Mouse (Mus musculus): Measurements from ENCODE around the gene Irf8. TPM values are rescaled to one million over a fixed set of nuclear protein-coding genes. Genes with fewer than 3 reads are reported as not detected.

The Irf8 gene
- total RNA-seq (2022), result 10 to 100 TPM in 2 of 4 experiments, 1 to 10 TPM in 2; 8.9 to 12.0 (median 10.7) TPM

DNA sequence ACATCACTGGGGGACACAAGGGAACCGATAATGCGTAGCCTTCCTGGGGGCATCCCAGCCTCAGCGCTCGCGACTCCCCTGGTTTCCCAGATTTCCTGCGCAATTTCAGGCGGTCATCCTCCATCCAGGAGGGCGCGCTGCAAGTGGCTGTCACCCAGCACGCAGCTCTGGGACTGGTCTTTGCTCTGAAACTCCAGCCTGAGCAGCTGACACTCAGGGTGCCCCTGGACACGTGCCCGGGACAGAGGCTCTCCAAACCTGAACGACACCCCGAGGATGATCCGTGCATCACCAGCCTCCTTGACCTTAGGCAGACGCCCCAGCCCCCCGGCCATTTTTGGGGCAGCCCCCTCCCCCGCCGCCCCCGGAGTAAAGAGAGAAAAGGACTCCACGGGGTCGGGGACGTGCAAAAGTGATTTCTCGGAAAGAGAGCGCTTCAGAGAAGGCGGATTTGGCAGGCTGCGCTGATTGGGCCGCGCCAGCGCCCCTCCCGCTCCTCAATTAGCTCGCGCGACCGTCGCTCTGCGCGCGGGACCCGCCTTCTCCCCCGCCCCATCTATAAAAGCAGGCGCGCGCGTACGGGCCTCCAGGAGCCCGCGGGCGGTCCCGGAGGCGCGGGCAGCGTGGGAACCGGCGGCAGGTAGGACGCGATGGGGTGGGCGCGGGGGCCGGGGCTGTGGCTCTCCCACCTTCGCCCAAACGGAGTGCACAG, at the start of gene Irf8:
Gene Irf8, plus strand, starts transcription at position 589 of the 712 bp plus-strand sequence.
- peak; percentile 82 to 89 for DNase-seq (ENCODE audit: low spot score in 2 of 2)

DNA sequence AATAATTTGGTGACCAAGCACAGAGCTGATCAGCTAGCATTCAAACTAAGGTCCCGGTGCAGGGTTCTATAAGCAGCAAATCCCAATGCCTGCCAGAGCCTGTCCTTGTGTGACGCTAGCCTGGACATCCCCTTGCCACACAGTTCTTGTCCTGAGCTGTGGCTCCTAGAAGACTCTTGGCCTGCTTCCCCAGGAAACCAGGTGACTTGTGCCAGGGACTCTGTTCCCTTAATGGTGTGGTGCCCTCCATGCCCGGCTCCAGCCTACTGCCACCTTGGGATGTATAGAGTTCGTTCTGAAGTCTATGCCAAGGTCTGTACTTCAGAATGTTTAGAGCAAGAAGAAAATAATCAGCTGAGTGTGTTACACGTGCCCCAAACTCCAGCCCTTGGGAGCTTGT, 49.6 kb upstream of the Irf8 start:
- no peak for DNase-seq (ENCODE audit: low spot score in 2 of 2)

DNA sequence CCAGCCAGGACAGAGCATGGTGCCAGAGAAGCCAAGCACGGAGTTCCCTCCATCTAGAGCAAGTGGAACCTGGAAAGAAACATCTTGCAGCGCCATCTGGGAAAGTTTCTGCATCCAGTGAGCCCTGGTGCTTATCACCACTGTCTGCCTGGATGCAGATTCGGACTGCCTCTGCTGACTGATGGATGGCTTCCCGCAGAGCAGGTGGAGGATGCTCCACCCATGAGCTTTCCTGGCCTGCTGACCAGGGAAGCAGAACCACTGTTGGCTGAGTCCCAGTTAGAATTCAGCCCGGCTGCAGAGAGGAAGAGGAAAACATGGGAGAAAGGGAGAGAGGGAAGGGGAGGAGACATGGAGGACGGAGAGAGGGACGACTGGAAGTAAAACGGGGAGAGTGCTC, 48.4 kb upstream of the Irf8 start:
- no peak for DNase-seq (ENCODE audit: low spot score in 2 of 2)

DNA sequence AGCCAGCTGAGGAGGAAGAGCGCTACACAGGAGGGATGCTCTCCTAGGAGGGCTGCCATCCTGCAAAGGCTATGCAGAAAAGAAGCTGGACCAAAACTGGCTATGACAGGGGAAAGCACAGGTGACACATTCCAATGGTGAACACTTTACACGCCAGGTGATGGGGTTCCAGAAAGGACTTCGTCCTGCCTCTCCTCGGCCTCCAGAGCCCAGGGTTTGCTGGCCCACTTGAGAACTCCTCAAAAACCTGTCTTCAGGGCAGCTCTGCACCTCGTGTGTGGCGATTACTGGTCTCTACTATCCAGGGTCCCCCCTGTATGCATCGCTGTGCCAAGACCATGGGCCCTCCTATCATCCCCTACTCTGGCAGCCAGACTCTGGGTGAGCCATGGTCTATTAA, 47.6 kb upstream of the Irf8 start:
- no peak for DNase-seq (ENCODE audit: low spot score in 2 of 2)

DNA sequence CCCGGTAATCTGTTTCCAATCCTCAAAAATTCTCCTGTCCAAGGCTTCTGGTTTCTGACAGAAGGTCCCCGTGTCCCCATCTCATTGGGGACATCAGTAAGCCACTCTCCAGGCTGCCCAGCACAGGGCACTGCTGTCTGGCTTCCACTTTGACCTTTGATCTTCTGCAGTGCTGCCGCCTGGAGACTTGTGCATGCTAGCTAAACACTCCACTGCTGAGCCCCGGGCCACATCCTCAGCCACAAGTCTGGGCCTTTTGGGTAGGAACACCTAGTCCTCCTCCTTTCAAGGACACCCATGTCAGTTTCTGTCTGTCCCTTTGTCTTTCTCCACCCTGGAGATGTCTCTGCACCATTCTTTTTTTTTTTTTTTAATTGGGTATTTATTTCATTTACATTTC, 43.2 kb upstream of the Irf8 start:
- DNase-seq (ENCODE audit: low spot score in 2 of 2), result no peak

DNA sequence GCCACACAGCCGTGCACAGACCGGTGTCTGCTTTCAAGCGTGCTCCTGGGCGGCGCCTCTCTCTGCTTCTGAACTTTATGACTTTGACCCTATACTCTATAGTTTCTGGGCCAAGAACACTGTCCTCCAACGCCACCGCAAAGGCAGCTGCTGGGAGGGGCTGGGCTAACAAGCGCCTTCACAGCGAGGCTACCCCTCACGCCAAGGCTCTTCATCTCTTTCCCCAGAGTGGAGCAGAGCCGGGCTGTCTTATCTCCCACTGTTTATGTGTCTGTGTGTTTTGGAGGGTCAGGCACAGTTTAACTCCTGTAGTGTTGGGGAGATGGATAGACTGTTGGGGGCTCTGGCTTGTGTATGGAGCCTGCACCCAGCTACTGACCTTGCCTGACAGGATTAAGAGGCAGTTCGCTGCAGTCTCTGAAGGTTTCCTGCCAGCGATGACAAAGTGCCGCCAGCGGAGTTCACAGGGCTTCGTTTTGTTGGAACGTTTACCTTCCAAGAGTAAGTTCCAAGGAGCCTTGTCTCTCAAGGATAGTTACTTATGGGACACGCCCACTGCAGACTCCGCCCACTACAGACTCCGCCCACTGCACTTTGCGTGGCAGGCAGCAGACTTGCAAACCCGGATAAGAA, 42.2 kb upstream of the Irf8 start:
- DNase-seq (ENCODE audit: low spot score in 2 of 2), result peak in 1 of 2 experiments; percentile 49

DNA sequence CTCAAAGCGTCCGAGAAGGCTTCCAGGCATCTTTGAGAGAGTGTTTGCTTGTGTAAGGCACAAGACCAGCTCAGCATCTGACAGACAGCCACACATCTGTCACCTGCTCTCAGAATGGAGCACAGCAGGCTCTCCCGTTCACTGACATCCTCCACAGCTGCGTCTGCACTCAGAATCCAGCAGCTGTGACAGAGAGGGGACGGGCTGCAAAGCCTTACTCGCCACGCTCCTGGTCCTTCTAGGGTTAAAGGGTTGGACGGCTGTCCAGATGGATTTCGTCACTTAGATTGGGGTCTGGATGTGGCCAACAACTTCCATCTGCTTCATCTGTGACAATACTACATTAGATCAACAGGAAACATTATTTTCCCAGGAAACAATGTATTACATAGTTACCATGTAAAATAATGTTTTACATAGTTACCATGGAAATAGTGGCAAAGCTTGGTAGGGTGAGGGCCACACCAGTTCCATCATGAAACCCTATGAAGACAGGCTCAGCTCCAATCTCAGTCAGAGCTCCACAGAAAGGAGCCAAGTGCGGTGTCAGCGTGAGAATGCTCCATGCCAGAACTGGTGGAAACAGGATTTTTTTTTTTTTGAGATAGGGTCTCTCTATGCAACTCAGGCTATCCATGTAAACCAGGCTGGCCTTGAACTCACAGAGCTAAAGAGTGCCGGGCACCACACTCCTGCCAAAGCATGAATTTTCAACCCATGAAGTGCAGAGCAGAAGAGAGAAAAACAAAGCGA, 39.6 kb upstream of the Irf8 start:
- DNase-seq (ENCODE audit: low spot score in 2 of 2), result no peak

DNA sequence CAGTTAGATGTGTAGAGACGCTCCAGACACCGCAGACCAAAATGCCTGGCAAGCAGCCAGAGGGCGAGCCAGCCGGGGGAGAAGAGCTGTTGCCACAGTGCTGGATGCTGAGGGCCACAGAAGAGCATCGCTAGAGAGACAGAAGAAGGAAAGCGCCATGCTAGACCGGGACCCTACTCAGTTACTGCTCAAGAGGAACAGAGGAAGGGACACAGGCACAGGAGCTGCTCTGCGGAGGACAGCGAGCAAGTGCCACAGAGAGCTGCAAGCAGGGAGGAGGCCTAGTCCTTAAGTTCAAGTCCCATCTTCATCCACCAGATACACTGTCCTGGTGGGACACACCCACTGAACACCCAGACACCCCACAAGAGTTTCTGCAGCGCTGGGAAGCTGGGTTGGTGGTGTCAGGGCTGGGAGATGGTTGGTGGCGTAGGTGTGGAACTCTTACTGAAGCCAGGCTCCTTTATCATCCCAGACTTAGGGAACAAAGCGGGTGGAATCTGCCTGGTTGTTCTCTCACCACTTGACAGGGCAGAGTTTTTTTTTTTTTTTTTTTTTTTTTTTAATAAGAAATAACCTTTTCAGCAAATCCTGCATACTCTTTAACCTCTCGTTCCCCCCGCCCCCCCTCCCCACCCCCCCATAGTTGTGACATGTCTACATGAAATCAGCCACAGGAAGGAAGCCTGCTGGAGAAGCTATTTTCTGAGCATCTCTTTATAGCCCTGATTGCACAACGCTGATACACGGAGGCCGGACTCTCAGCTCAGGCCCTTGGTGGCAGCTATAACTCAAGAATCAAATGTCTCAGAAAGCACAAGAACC, 38.8 kb upstream of the Irf8 start:
- DNase-seq (ENCODE audit: low spot score in 2 of 2), result no peak

DNA sequence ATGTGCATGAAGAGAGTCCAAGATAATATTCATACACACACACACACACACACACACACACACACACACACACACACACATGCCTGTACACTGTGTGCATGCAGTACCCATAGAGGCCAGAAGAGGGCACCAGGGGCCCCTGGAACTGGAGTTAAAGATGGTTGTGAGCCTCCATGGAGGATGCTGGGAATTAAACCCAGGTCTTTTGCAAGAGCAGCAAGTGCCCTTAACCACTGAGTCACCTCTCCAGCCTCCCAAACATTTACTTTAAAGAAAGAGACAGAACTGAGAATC, 38.2 kb upstream of the Irf8 start:
- no peak for DNase-seq (ENCODE audit: low spot score in 2 of 2)

DNA sequence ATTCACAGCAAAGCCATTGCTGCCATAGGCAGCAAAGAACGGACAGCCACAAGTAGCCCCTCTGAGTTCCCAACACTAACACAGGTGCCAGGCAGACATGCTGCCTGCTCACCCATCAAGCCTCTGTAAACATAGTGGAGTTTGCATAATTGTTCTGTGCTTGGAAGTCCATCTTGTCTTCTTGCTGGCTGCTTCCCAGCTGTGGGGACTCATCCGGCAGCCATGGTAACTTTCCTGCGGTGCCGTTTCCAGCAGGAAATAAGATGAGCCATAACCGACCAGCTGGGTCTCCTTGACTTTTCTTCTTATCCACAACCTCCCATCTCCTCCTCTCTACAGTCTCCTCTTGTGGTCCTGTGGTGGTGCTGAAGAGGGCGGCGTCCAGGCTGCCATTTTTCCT, 37.7 kb upstream of the Irf8 start:
- DNase-seq (ENCODE audit: low spot score in 2 of 2), result no peak

DNA sequence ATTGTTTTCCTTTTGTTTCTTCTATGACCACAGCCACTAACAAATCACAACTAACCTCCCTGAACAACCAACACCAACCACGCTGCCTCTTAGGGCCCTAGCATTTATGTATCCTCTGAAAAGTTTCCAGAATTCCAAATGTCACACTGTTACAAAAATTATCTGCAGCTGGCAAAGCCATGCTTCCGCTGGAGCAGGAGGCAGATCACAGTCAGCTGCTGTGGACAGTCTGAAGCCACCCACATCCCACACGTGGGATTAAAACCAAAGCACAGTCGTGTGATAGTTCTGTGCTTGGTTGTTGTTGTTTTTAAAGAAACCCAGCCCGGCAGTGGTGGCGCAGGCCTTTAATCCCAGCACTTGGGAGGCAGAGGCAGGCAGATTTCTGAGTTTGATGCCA, 37.1 kb upstream of the Irf8 start:
- no peak for DNase-seq (ENCODE audit: low spot score in 2 of 2)

DNA sequence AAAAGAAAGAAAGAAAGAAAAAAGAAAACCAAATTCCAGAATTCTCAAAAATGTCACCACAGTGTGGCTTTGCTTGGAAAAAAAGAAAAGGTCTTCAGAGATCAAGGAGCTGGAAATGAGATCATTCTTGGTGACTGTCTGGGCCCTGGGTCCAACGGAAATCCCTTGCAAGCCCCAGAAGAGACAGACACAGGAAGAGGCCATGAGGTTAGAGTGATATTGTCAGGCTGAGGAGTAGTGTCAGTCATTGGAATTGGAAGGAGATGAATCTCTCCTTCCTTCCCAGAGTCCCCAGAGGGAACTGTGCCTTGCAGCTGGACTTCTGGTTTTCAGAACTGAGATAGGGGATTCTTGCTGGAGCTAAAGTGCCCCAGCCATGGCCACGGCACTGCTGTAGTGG, 36.6 kb upstream of the Irf8 start:
- DNase-seq (ENCODE audit: low spot score in 2 of 2), result no peak

DNA sequence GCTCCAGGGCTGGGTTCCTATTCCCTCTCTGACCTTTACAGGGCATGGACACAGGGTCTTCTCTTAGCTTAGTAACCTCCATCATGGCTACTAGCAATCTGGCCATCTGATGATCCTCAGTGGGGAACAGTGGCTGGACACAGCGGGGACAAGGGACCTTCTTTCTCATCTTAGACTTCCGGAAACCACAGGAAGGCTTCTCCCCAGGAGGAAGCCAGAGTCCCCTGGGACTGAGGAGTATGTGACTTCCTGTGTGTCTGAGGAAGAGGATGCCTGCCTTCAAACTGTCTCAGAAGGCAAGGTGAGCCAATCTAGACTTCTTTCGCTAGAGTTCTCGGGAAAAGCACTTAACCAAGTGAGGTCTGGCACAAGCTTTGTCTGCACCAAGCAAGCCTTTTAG, 36.1 kb upstream of the Irf8 start:
- DNase-seq (ENCODE audit: low spot score in 2 of 2), result no peak

DNA sequence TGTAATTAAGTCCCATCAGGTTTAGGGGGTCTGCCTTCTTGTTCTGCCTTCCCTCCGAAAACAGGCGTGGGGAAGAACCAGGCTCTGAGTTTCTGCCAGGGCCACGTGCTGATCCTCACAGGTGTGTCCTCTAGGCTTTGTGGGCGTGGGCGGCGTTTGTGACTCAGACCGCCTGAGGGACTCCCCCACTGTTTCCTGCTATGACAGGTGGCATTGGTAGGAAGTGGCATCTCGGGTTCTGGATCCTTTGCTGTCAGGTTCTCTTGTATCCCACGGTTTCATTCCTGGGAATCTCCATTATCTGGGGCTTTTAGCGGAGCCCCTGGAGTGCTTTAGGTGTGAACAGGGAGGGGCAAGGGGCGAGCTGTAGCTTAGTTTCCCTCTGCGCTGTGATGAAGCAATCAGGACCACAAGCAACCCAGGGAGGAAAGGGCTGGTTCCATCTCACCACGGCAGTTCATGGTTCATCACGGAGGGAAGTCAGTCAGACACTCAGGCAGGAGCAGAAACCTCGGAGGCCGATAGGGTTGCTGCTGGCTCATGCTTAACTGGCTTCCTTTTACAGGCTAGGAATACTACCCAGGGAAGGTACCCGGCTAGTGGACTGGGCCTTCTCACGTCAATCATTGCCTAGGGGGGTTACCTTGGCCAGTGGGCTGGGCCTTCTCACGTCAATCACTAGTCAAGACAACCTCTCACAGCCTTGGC, 34.2 kb upstream of the Irf8 start:
- no peak for DNase-seq (ENCODE audit: low spot score in 2 of 2)

DNA sequence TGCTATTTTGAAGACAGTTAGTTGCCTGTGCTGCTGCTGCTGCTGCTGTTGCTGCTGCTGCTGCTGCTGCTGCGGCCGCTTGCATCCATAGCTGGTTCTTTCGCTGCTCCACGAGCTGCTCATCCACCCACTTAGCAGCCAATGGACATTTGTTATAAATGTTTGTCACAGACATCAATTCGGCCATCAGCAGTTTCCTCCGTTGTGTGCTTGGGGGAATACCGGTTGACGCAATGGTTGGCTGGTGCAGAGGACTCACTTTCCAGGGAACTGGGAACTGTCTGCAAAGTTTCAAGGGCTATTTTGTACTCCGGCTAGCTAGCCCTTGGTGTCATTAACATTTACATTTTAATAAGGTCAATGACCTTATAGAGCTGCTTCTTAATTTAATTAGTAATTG, 32.0 kb upstream of the Irf8 start:
- no peak for DNase-seq (ENCODE audit: low spot score in 2 of 2)

DNA sequence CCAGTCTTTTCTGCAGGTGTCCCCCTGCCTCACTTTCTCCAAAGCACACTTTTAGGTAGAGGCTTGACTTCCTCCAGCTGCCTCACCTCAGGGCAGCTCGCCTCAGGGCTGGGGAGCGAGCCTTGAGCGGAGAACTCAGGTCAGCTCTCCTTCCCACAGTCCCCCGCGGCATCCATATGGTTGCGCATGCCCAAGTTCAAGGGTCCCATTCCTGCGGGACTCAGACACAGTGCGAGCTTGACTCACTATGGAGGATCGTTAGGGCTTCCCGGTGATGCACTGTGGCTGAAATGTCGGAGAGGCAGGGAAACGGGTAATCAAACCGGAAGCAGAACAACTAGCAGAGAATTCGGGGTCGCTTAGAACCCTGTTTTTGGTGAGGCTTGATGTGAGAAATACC, 31.0 kb upstream of the Irf8 start:
- no peak for DNase-seq (ENCODE audit: low spot score in 2 of 2)

DNA sequence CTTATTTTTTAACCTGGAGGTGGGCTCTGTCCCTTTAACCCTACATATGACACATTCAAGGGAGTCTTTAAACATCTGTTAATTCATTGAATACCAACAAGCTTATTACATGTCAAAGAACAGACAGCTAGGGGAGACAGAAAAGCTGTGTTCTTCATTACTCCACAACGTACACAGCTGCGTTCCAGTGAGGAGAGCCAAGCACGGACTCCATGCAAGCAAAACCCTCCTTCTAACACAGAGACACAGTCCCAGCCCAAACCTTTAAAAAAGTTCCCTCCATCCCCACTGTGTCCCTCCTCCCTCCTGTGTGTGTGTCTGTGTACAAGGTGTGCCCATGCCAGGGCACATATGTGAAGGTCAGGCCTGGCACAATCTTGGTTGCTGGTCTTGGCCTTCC, 30.0 kb upstream of the Irf8 start:
- DNase-seq (ENCODE audit: low spot score in 2 of 2), result no peak

DNA sequence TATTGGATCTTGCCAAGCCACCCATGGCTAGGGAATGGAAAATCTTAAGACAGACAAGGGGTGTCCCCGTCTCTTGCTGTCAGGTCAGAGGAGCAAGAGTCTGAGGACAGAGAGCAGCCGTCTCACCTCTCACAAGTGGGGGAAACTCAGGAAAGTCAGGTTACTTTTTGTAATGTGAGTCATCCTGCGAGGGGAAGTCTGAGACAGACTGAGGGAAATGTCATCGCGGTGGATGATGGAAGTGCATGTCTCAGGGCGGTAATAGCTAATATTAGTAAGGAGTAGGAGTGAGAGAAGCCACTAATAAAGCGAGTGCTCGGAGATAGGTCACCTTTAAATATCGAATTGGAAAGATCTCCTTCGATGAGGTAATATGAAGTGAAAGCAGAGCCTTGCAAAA, 27.0 kb upstream of the Irf8 start:
- no peak for DNase-seq (ENCODE audit: low spot score in 2 of 2)

DNA sequence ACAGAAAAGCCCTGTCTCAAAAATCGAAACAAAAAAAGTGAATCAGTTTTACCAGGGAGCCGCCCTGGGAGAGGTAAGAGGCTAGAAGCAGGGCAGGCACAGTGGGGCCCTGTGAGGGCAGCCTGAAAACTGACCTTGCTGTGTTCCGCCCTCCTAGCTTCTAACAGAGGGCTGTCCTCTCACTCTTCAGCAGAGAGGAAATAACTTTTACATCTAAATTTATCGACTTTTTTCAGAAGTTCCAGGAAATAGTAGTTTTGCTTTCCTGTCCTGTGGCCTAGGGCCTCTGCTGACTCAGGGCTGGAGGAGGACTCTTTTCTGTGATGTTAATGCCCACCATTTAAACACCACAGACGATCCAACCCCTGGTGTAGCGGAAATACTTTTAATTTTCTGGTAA, 21.0 kb upstream of the Irf8 start:
- DNase-seq (ENCODE audit: low spot score in 2 of 2), result no peak

DNA sequence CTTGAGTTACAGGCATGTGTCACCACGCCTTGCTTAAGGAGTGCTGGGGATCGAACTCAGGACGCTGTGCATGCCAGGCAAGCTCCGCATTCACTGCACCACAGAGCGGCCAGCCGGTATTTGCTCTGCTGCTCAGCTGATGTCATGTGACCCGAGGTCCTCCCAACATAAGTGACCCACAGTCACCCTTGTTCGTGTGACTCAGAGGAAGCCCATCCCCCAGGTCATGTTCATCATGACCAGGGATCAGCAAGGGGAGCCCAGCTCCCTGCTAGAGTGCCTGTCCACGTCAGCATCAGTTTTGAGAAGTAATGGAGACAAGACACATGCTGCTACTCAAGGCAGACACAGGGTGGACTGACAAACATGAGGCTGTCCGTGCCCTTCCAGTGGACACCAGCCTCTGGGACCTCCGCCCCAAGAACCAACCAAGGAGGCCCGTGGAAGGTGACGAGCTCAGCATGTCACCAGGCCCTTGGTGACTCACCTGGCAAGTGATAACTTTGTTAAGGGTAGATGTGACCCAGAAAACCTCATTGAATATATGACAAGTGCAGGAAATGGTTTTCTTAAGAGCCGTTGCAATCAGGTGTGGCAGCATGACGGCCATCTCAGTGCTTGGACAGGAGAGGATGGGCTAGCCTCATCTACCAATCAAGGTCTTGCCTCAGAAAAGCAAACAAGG, 20.0 kb upstream of the Irf8 start:
- DNase-seq (ENCODE audit: low spot score in 2 of 2), result no peak
